Mouse (Mus musculus) lung, embryonic 16.5 days (tissue): ENCODE measurements around the gene Vkorc1. TPM values are rescaled to one million over a fixed set of nuclear protein-coding genes. Genes with fewer than 3 reads are reported as not detected.
A peak's percentile ranks its signal among the peaks of the same experiment; 100 is the strongest.

Experiments used
- ATAC-seq: fragments of 200-750 bp; cut with Nextera tagmentation; 2 replicates; pipeline ENCODE4 v1.8.0; 2017; ENCODE audit warnings: low read depth, mild to moderate bottlenecking, moderate library complexity
- H3K27ac ChIP-seq: fragments of 300-500 bp; sonication (generic); 2 replicates; pipeline ENCODE4 v1.5.1; 2014; ENCODE audit warnings: mild to moderate bottlenecking, control low read depth, low read length
- H3K27me3 ChIP-seq: fragments of 300-500 bp; sonication (generic); 2 replicates; pipeline ENCODE4 v1.6.1; 2014; ENCODE audit warnings: low read depth, low read length, mixed read lengths; ENCODE audit not compliant: control insufficient read depth, insufficient read depth
- H3K36me3 ChIP-seq: fragments of 300-500 bp; sonication (generic); 2 replicates; pipeline ENCODE4 v1.6.1; 2014; ENCODE audit warnings: low read length; ENCODE audit not compliant: control insufficient read depth, insufficient read depth
- H3K4me1 ChIP-seq: fragments of 300-500 bp; sonication (generic); replicated peaks from 2 replicates; pipeline ENCODE4 v1.6.1; 2014; ENCODE audit warnings: low read length, mixed read lengths; ENCODE audit not compliant: control insufficient read depth, insufficient read depth
- H3K4me2 ChIP-seq: fragments of 300-500 bp; sonication (generic); 2 replicates; pipeline ENCODE4 v1.6.1; 2014; ENCODE audit warnings: low read depth, low read length, control low read depth
- H3K4me3 ChIP-seq: fragments of 300-500 bp; sonication (generic); 2 replicates; pipeline ENCODE4 v1.5.1; 2014; ENCODE audit warnings: mild to moderate bottlenecking, low read length, control low read depth
- H3K9ac ChIP-seq: fragments of 300-500 bp; sonication (generic); 2 replicates; pipeline ENCODE4 v1.6.1; 2014; ENCODE audit warnings: low read length, control low read depth
- H3K9me3 ChIP-seq: fragments of 300-500 bp; sonication (generic); 2 replicates; pipeline ENCODE4 v1.6.1; 2016; ENCODE audit warnings: low read length; ENCODE audit not compliant: control insufficient read depth
- WGBS: fragments of 180-500 bp; shearing (Covaris S2); extraction: QIAGEN DNeasy Blood & Tissue Kit; methylation state at CpG from one replicate; pipeline ENCODE4 v1.1.7; 2014; 5-methylcytosine and 5-hydroxymethylcytosine counted together
- polyA plus RNA-seq: library from polyadenylated mRNA; unstranded; fragments of >200 nt; fragmentation: Nextera tagmentation; extraction: Ambion mirVana; gene quantifications from 2 replicates; pipeline ENCODE4 v1.2.1, GENCODE M21; 2015

The Vkorc1 gene
- polyA plus RNA-seq, 1 experiment from 2014 or later = 162 TPM

- Histone ChIP-seq H3K4me1 (peaks cover 47% of the 10 kb centered on the region), H3K27ac (peak overlapping the region; percentile 95), H3K27me3 (no peaks in the 10 kb centered on the region), H3K4me3 (peak overlapping the region; percentile 9; the same call in 1 of the 2 replicates), H3K4me2 (peak overlapping the region; percentile 42), H3K36me3 (peaks cover 5% of the 10 kb centered on the region), H3K9ac (peak overlapping the region; percentile 52), H3K9me3 (no peaks in the 10 kb centered on the region)
- ATAC-seq = peak; percentile 37
- WGBS = 22% methylated on average over 13 of the region's 13 CpGs
These were observed 36.1 kb upstream of the Vkorc1 start for GRCm38 (mm10) chr7:127931351-127932135.

GRCm38 (mm10) chr7:127930636-127931035, 35.2 kb upstream of the Vkorc1 start:
- WGBS = 67% methylated on average over 5 of the region's 5 CpGs
- Histone ChIP-seq H3K27ac (peak overlapping the region; percentile 95), H3K4me1 (peaks cover 49% of the 10 kb centered on the region)

GRCm38 (mm10) chr7:127929923-127930322, 34.5 kb upstream of the Vkorc1 start, which contains the start of gene Prss8:
TSS of gene Prss8 (minus strand) at chr7:127930104.
- ATAC-seq = peak; percentile 31; the same call in 1 of the 2 replicates
- H3K27me3 ChIP-seq = no peaks in the 10 kb centered on the region

More at GRCm38 (mm10) chr7:127930636-127931035, 35.2 kb upstream of the Vkorc1 start:
- Histone ChIP-seq H3K27me3 (no peaks in the 10 kb centered on the region), H3K4me2 (0 out of 2 replicates have a peak overlapping the region, but pooled peaks have one; percentile 26), H3K9ac (no peak overlapping the region), H3K36me3 (peaks cover 10% of the 10 kb centered on the region), H3K4me3 (no peak overlapping the region), H3K9me3 (no peaks in the 10 kb centered on the region)
- ATAC-seq = no peak

GRCm38 (mm10) chr7:127928596-127928995, 33.2 kb upstream of the Vkorc1 start:
- Histone ChIP-seq H3K4me2 (peak overlapping the region; percentile 42), H3K36me3 (peaks cover 12% of the 10 kb centered on the region), H3K9me3 (no peaks in the 10 kb centered on the region), H3K27ac (peak overlapping the region; percentile 86), H3K4me3 (peak overlapping the region; percentile 55), H3K4me1 (peaks cover 40% of the 10 kb centered on the region), H3K27me3 (no peaks in the 10 kb centered on the region), H3K9ac (peak overlapping the region; percentile 75)
- no peak for ATAC-seq
- 35% methylated on average over 5 of the region's 5 CpGs for WGBS

More at GRCm38 (mm10) chr7:127929923-127930322, 34.5 kb upstream of the Vkorc1 start, which contains the start of gene Prss8:
- H3K4me1 ChIP-seq = peaks cover 47% of the 10 kb centered on the region
- peak within 1 kb of the TSS; percentile 42 for H3K4me2 ChIP-seq
- H3K27ac ChIP-seq = peak within 1 kb of the TSS; percentile 95
- no peaks in the 10 kb centered on the region for H3K9me3 ChIP-seq
- WGBS = 21% methylated on average over 6 of the region's 6 CpGs
- peak within 1 kb of the TSS; percentile 75 for H3K9ac ChIP-seq
- H3K36me3 ChIP-seq = peaks cover 11% of the 10 kb centered on the region
- H3K4me3 ChIP-seq = peak within 1 kb of the TSS; percentile 55

GRCm38 (mm10) chr7:127927726-127928125, 32.3 kb upstream of the Vkorc1 start:
- Histone ChIP-seq H3K4me1 (peaks cover 38% of the 10 kb centered on the region), H3K4me3 (peak overlapping the region; percentile 55), H3K9ac (peak overlapping the region; percentile 75), H3K9me3 (no peaks in the 10 kb centered on the region), H3K27ac (peak overlapping the region; percentile 94), H3K4me2 (peak overlapping the region; percentile 42), H3K27me3 (no peaks in the 10 kb centered on the region), H3K36me3 (peaks cover 12% of the 10 kb centered on the region)
- 78% methylated on average over 11 of the region's 11 CpGs for WGBS
- no peak for ATAC-seq

GRCm38 (mm10) chr7:127926846-127927245, 31.4 kb upstream of the Vkorc1 start:
- H3K4me2 ChIP-seq = peak overlapping the region; percentile 42
- WGBS = 70% methylated on average over 11 of the region's 11 CpGs
- ATAC-seq = no peak
- peak overlapping the region; percentile 94 for H3K27ac ChIP-seq
- peaks cover 12% of the 10 kb centered on the region for H3K36me3 ChIP-seq
- no peaks in the 10 kb centered on the region for H3K27me3 ChIP-seq
- H3K9me3 ChIP-seq = no peaks in the 10 kb centered on the region
- H3K9ac ChIP-seq = peak overlapping the region; percentile 30
- peaks cover 35% of the 10 kb centered on the region for H3K4me1 ChIP-seq
- peak overlapping the region; percentile 15 for H3K4me3 ChIP-seq

- 58% methylated on average over 8 of the region's 8 CpGs for WGBS
- peaks cover 28% of the 10 kb centered on the region for H3K4me1 ChIP-seq
- peak overlapping the region; percentile 15 for H3K4me3 ChIP-seq
- peak overlapping the region; percentile 94 for H3K27ac ChIP-seq
- peaks cover 12% of the 10 kb centered on the region for H3K36me3 ChIP-seq
- peak overlapping the region; percentile 44 for H3K9ac ChIP-seq
- no peak for ATAC-seq
- H3K27me3 ChIP-seq = no peaks in the 10 kb centered on the region
- H3K9me3 ChIP-seq = no peaks in the 10 kb centered on the region
- H3K4me2 ChIP-seq = peak overlapping the region; percentile 42
These were observed 30.6 kb upstream of the Vkorc1 start for GRCm38 (mm10) chr7:127926066-127926465.

- H3K9ac ChIP-seq = no peak overlapping the region
- peaks cover 26% of the 10 kb centered on the region for H3K4me1 ChIP-seq
- peaks cover 12% of the 10 kb centered on the region for H3K36me3 ChIP-seq
- ATAC-seq = peak; percentile 88
- 62% methylated on average over 5 of the region's 5 CpGs for WGBS
- H3K4me2 ChIP-seq = peak overlapping the region; percentile 42; the same call in 1 of the 2 replicates
- peak overlapping the region; percentile 94 for H3K27ac ChIP-seq
- H3K4me3 ChIP-seq = no peak overlapping the region
- H3K27me3 ChIP-seq = no peaks in the 10 kb centered on the region
- H3K9me3 ChIP-seq = no peaks in the 10 kb centered on the region
These were observed 29.8 kb upstream of the Vkorc1 start for GRCm38 (mm10) chr7:127925252-127925651.

GRCm38 (mm10) chr7:127923714-127924113, 28.3 kb upstream of the Vkorc1 start:
- Histone ChIP-seq H3K27ac (peak overlapping the region; percentile 47), H3K4me1 (peaks cover 26% of the 10 kb centered on the region), H3K36me3 (peaks cover 12% of the 10 kb centered on the region), H3K9ac (no peak overlapping the region; the same call in 1 of the 2 replicates), H3K27me3 (no peaks in the 10 kb centered on the region), H3K4me2 (no peak overlapping the region), H3K9me3 (no peaks in the 10 kb centered on the region), H3K4me3 (no peak overlapping the region)
- 70% methylated on average over 5 of the region's 5 CpGs for WGBS
- ATAC-seq = no peak
